Mouse (Mus musculus): Measurements from ENCODE around the gene Rps6kb2. TPM values are rescaled to one million over a fixed set of nuclear protein-coding genes. Genes with fewer than 3 reads are reported as not detected.
"Not testable (repeated sequence)": the region's sequence is repeated elsewhere in the genome, so short reads cannot be mapped to it uniquely, and the experiment has no call there.

Gene Rps6kb2
- total RNA-seq, 2 experiments from 2014 or later, result 21.0 to 42.5 TPM

GRCm38 (mm10) chr19:4143759-4144268 is 19.3 kb downstream of the Rps6kb2 start, which contains the start of gene Cabp4:
Gene Cabp4, minus strand, starts transcription at chr19:4144033.
- ATAC-seq (replicated peaks; ENCODE audit: poor library complexity, severe bottlenecking), result peak; percentile 23; the same call in 1 of the 2 replicates

- no peak for ATAC-seq (replicated peaks; ENCODE audit: poor library complexity, severe bottlenecking)
These were observed 20.6 kb downstream of the Rps6kb2 start for GRCm38 (mm10) chr19:4142416-4143173.

GRCm38 (mm10) chr19:4140147-4140546 is 23.0 kb downstream of the Rps6kb2 start:
- no peak for ATAC-seq (replicated peaks; ENCODE audit: poor library complexity, severe bottlenecking)

GRCm38 (mm10) chr19:4139446-4139845 is 23.7 kb downstream of the Rps6kb2 start, which contains the start of gene Gpr152:
Gene Gpr152, plus strand, starts transcription at chr19:4139787.
- no peak for ATAC-seq (replicated peaks; ENCODE audit: poor library complexity, severe bottlenecking)

- ATAC-seq (replicated peaks; ENCODE audit: poor library complexity, severe bottlenecking), result peak; percentile 44; the same call in 1 of the 2 replicates
These were observed 25.2 kb downstream of the Rps6kb2 start for GRCm38 (mm10) chr19:4137913-4138312.

- ATAC-seq (replicated peaks; ENCODE audit: poor library complexity, severe bottlenecking), result no peak
These were observed 26.7 kb downstream of the Rps6kb2 start for GRCm38 (mm10) chr19:4136463-4136862.

- ATAC-seq (replicated peaks; ENCODE audit: poor library complexity, severe bottlenecking), result peak; percentile 66
These were observed 27.2 kb downstream of the Rps6kb2 start for GRCm38 (mm10) chr19:4135963-4136345.

GRCm38 (mm10) chr19:4135229-4135962 is 27.8 kb downstream of the Rps6kb2 start:
- ATAC-seq (replicated peaks; ENCODE audit: poor library complexity, severe bottlenecking), result not testable (repeated sequence)

GRCm38 (mm10) chr19:4134354-4134753 is 28.8 kb downstream of the Rps6kb2 start:
- no peak for ATAC-seq (replicated peaks; ENCODE audit: poor library complexity, severe bottlenecking)

GRCm38 (mm10) chr19:4131768-4132167 is 31.4 kb downstream of the Rps6kb2 start:
- no peak for ATAC-seq (replicated peaks; ENCODE audit: poor library complexity, severe bottlenecking)

- ATAC-seq (replicated peaks; ENCODE audit: poor library complexity, severe bottlenecking), result no peak
These were observed 32.1 kb downstream of the Rps6kb2 start for GRCm38 (mm10) chr19:4131075-4131474.

GRCm38 (mm10) chr19:4130106-4130505 is 33.0 kb downstream of the Rps6kb2 start:
- ATAC-seq (replicated peaks; ENCODE audit: poor library complexity, severe bottlenecking), result no peak

- no peak for ATAC-seq (replicated peaks; ENCODE audit: poor library complexity, severe bottlenecking)
These were observed 33.7 kb downstream of the Rps6kb2 start for GRCm38 (mm10) chr19:4129462-4129861.

GRCm38 (mm10) chr19:4126759-4127495 is 36.2 kb downstream of the Rps6kb2 start:
- ATAC-seq (replicated peaks; ENCODE audit: poor library complexity, severe bottlenecking), result no peak

- peak; percentile 75 for ATAC-seq (replicated peaks; ENCODE audit: poor library complexity, severe bottlenecking)
These were observed 37.1 kb downstream of the Rps6kb2 start, which contains the start of gene Aip for GRCm38 (mm10) chr19:4125741-4126696. Gene Aip, minus strand, starts transcription at chr19:4125858.

- not testable (repeated sequence) for ATAC-seq (replicated peaks; ENCODE audit: poor library complexity, severe bottlenecking)
These were observed 37.9 kb downstream of the Rps6kb2 start for GRCm38 (mm10) chr19:4125268-4125667.

- no peak for ATAC-seq (replicated peaks; ENCODE audit: poor library complexity, severe bottlenecking)
These were observed 38.7 kb downstream of the Rps6kb2 start for GRCm38 (mm10) chr19:4124432-4124831.

- peak; percentile 14; the same call in 1 of the 2 replicates for ATAC-seq (replicated peaks; ENCODE audit: poor library complexity, severe bottlenecking)
These were observed 40.5 kb downstream of the Rps6kb2 start for GRCm38 (mm10) chr19:4122411-4123370.

Data from granulocyte monocyte progenitor cell, adult 5-6 weeks (primary cell).